Mouse (Mus musculus): ENCODE data around the gene Olfr449. TPM values are rescaled to one million over a fixed set of nuclear protein-coding genes. Genes with fewer than 3 reads are reported as not detected.

The Olfr449 gene
- total RNA-seq (2021) = not detected
- long read RNA-seq, experiment 1 = 0 reads
- long read RNA-seq, experiment 2 = 0 reads

DNA sequence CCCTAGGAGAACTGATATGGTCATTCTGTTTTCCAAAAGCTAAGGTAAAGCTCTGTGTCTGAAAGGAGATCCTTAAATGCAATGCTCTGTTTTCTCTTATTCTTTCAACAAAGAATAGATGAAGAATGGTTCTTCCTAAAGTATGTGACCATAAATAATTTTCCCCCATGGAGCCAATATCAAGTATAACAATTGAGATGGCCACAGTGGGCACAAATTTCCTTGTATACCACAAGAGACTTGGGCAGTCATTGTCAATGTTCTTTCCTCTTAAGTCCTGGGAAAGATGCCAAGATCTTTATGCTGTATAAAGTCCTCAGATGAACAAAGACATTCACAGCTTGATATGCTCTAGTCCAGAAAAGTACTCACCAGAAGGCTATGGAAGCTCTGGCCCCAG is at the start of gene Olfr449:
Gene Olfr449 (plus strand): TSS at position 301 of the 400 bp plus-strand sequence.
- intact Hi-C loops (cut with DNase I) = no loop called here
- DNase-seq = no peak

DNA sequence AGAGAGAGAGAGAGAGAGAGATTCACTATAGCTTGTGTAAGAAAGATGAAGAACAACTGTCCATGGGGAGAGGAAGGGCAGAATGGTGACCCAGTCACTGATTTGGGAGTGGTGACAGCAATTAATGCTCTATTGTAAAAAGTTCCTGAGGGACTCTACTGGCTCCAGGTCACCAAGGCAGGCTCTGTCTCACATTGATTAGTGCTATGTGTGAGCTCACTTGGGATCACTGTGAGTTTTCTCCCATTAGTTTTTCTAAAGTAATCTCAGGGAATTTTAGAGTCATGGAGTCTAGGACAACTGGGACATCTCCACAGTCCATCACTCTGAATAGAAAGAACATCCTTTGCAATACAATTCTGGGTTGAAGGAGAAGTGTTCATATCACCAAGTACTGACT is 49.4 kb upstream of the Olfr449 start, which contains the start of gene Olfr452:
Gene Olfr452 (plus strand): TSS at position 301 of the 400 bp plus-strand sequence.
- intact Hi-C loops (cut with DNase I) = no loop called here
- no peak for DNase-seq

DNA sequence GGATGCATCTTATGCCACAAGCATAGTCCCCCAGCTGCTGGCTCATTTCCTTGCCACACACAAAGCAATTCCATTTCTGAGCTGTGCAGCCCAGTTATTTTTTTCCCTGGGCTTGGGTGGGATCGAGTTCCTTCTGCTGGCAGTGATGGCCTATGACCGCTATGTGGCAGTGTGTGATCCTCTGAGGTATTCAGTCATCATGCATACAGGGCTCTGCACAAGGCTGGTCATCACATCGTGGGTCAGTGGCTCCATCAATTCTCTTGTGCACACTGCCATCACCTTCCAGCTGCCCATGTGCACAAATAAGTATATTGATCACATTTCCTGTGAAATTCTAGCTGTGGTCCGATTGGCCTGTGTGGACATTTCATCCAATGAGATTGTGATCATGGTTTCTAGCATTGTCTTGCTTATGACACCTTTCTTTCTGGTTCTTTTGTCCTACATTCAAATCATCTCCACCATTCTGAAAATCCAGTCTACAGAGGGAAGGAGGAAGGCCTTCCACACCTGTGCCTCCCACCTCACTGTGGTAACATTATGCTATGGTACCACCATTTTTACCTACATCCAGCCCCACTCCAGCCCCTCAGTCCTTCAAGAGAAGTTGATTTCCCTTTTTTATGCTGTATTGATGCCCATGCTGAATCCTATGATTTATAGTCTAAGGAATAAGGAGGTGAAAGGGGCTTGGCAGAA is 43.8 kb upstream of the Olfr449 start:
- DNase-seq = no peak
- intact Hi-C loops (cut with DNase I) = no loop called here

DNA sequence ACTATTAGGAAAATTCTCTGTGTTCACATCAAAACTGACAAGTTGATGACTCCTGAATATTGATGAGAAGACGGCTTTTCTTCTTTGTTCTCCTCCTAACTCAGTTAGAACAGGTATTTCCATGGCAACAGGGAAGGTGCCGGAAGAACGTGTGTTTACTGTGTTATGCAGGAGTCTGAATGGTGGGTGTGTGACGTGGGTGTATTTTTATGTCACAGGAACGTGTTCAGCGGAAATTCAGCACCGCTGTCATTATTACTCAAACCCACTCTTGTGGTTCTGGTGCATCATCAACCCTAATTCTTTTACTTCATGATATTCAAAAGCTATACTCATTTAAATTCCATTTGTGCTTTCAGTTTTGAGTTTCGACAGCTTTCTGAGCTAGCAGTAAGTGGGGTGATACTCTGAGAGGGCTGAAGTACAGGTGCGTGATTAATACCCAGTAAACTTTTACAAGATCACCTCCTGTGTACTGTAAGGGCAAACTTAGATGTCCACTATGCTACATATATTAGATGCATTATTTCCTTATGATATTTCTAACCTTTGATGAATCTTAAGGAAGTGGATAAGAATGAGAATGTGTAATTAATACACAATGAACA is 43.1 kb upstream of the Olfr449 start:
- DNase-seq = no peak
- intact Hi-C loops (cut with DNase I) = no loop called here

DNA sequence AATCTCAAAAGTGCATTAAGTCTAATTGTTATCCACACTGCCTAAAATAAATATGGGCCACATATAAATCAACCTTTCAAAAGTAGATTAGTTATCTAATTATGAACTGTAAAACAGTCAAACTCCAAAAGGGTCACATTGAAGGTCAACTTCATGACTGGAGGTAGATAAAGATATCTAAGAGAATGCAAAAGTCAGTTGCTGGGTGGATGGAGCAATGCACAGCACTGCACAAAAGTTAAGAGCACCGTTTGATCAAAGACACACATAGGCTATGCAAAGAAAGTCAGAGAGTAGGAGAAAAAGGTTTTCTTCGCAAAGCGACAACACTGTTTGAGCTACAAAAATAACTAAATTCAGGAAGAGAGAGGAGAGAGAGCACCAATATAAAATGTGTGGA is 39.2 kb upstream of the Olfr449 start:
- DNase-seq = no peak
- intact Hi-C loops (cut with DNase I) = no loop called here

GRCm38 (mm10) chr6:42811639-42812038 is 22.5 kb upstream of the Olfr449 start, which contains the start of gene Olfr450:
TSS of gene Olfr450 (plus strand) at chr6:42811939.
- DNase-seq = no peak
- intact Hi-C loops (cut with DNase I) = no loop called here

- DNase-seq = peak in 1 of 2 experiments; percentile 47
- intact Hi-C loops (cut with DNase I) = loop anchor here (5.0 to 10.0 kb wide), 3 partner anchors 248 to 1096 kb away; no protein-coding TSS in a partner anchor
Measured at GRCm38 (mm10) chr6:42860222-42860819, 26.1 kb downstream of the Olfr449 start.

DNA sequence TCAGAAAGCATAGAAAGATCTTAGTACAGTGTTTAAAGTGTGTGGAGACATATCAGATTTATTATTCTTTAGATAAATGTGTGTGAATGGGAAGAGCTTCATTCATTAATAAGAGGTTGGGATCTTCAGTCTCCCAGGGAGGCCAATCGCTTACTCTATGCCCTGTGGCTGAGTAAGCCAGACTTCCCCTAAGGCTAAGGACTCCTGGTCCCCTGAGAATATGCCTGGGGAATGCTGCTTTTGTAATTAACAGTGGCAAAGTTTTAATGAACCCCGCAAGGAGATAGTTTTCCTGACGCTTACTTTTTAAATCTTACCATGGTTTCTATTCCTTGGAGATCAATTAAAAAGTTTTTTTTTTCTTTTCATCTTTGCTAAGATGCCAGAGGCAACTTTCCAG is 35.5 kb downstream of the Olfr449 start:
- intact Hi-C loops (cut with DNase I) = loop anchor here (10.0 kb wide), 1 partner anchor 1105 kb away; no protein-coding TSS in a partner anchor
- DNase-seq = no peak

- DNase-seq = no peak
- intact Hi-C loops (cut with DNase I) = no loop called here
Measured at GRCm38 (mm10) chr6:42876323-42876722, 42.1 kb downstream of the Olfr449 start.

Other genes starting within 250 kb of the Olfr449 start
- gene Tcaf3, start 236.7 kb upstream of the Olfr449 start, total RNA-seq (2021) = not detected
- gene Tcaf2, start 189.1 kb upstream of the Olfr449 start, total RNA-seq (2021) = 1 to 10 TPM; 4.4 to 4.5 TPM
- 10 to 100 TPM; 18.1 to 18.6 TPM for gene Tcaf1, start 124.3 kb upstream of the Olfr449 start, total RNA-seq (2021)
- not detected for gene Olfr453, start 95.0 kb upstream of the Olfr449 start, total RNA-seq (2021)
- not detected for gene Olfr38, start 78.0 kb upstream of the Olfr449 start, total RNA-seq (2021)
- gene Olfr452, start 49.3 kb upstream of the Olfr449 start, total RNA-seq (2021) = not detected
- not detected for gene Olfr450, start 22.4 kb upstream of the Olfr449 start, total RNA-seq (2021)
- gene Olfr448, start 56.1 kb downstream of the Olfr449 start, total RNA-seq (2021) = not detected
- not detected for gene Olfr447, start 74.5 kb downstream of the Olfr449 start, total RNA-seq (2021)
- not detected for gene Olfr446, start 87.0 kb downstream of the Olfr449 start, total RNA-seq (2021)
- gene Olfr444, start 114.7 kb downstream of the Olfr449 start, total RNA-seq (2021) = not detected